Mouse (Mus musculus) embryonic fibroblast, embryonic 13.5 days (primary cell): ENCODE data around the gene Apba3.

Experiments used
- CTCF ChIP-seq: IDR thresholded peaks from 2 replicates; pipeline ENCODE4 v1.5.1; 2011; ENCODE audit warnings: mild to moderate bottlenecking, control low read depth, low read length, moderate library complexity, borderline replicate concordance; ENCODE audit not compliant: insufficient read depth
- POLR2A ChIP-seq: IDR thresholded peaks from 2 replicates; pipeline ENCODE4 v1.6.1; 2011; ENCODE audit warnings: low read depth, mild to moderate bottlenecking, control low read depth, low read length, moderate library complexity

- TF ChIP-seq CTCF: peak; percentile 60; the same call in 1 of the 2 replicates
- no peak for TF ChIP-seq POLR2A
Observed at GRCm38 (mm10) chr10:81316338-81317060, 49.7 kb downstream of the Apba3 start.
